Mouse (Mus musculus): ENCODE measurements at regions not wholly inside any gene's neighbourhood (a gene's known extent, or its start where the extent isn't known, plus 50 kb on each side); places are given as distances from the start of the nearest gene placed in this dataset.

GRCm38 (mm10) chr13:90537525-90537924 lies 367.6 kb downstream of the Atp6ap1l start:
- Histone ChIP-seq H3K4me3 (replicated peaks; ENCODE audit: low read length) (no peak overlapping the region), H3K4me2 (ENCODE audit: low read depth, low read length) (no peak overlapping the region), H3K27me3 (ENCODE audit: control insufficient read depth, insufficient read depth, low read length) (no peaks in the 10 kb centered on the region), H3K27ac (ENCODE audit: low read length) (no peak overlapping the region), H3K36me3 (ENCODE audit: control insufficient read depth, insufficient read depth, low read length) (no peaks in the 10 kb centered on the region), H3K9me3 (replicated peaks; ENCODE audit: control insufficient read depth, low read length) (no peaks in the 10 kb centered on the region; the same call in 1 of the 2 replicates), H3K4me1 (ENCODE audit: control insufficient read depth, insufficient read depth, low read length) (no peaks in the 10 kb centered on the region), H3K9ac (ENCODE audit: low read length) (no peak overlapping the region)
- 97% methylated on average over 1 of the region's 1 CpGs for WGBS
- no peak for ATAC-seq (ENCODE audit: insufficient read depth, low FRiP score)

GRCm38 (mm10) chr13:90526998-90527397 lies 378.2 kb downstream of the Atp6ap1l start:
- Histone ChIP-seq H3K4me3 (replicated peaks; ENCODE audit: low read length) (no peak overlapping the region), H3K9ac (ENCODE audit: low read length) (no peak overlapping the region), H3K27ac (ENCODE audit: low read length) (no peak overlapping the region), H3K36me3 (ENCODE audit: control insufficient read depth, insufficient read depth, low read length) (no peaks in the 10 kb centered on the region), H3K9me3 (replicated peaks; ENCODE audit: control insufficient read depth, low read length) (no peaks in the 10 kb centered on the region), H3K4me1 (ENCODE audit: control insufficient read depth, insufficient read depth, low read length) (no peaks in the 10 kb centered on the region), H3K4me2 (ENCODE audit: low read depth, low read length) (no peak overlapping the region), H3K27me3 (ENCODE audit: control insufficient read depth, insufficient read depth, low read length) (no peaks in the 10 kb centered on the region)
- ATAC-seq (ENCODE audit: insufficient read depth, low FRiP score) = no peak
- WGBS = 90% methylated on average over 3 of the region's 3 CpGs

- H3K36me3 ChIP-seq (ENCODE audit: control insufficient read depth, insufficient read depth, low read length) = no peaks in the 10 kb centered on the region
- 50% methylated on average over 2 of the region's 2 CpGs for WGBS
- no peak overlapping the region for H3K9ac ChIP-seq (ENCODE audit: low read length)
- no peak overlapping the region for H3K4me3 ChIP-seq (replicated peaks; ENCODE audit: low read length)
- no peak for ATAC-seq (ENCODE audit: insufficient read depth, low FRiP score)
- H3K9me3 ChIP-seq (replicated peaks; ENCODE audit: control insufficient read depth, low read length) = no peaks in the 10 kb centered on the region
- no peaks in the 10 kb centered on the region for H3K4me1 ChIP-seq (ENCODE audit: control insufficient read depth, insufficient read depth, low read length)
- no peak overlapping the region for H3K4me2 ChIP-seq (ENCODE audit: low read depth, low read length)
- H3K27me3 ChIP-seq (ENCODE audit: control insufficient read depth, insufficient read depth, low read length) = no peaks in the 10 kb centered on the region
- H3K27ac ChIP-seq (ENCODE audit: low read length) = no peak overlapping the region
Observed at GRCm38 (mm10) chr13:90525801-90526200, 379.4 kb downstream of the Atp6ap1l start.

- no peak overlapping the region for H3K4me2 ChIP-seq (ENCODE audit: low read depth, low read length)
- H3K9me3 ChIP-seq (replicated peaks; ENCODE audit: control insufficient read depth, low read length) = no peaks in the 10 kb centered on the region
- H3K4me3 ChIP-seq (replicated peaks; ENCODE audit: low read length) = no peak overlapping the region
- H3K4me1 ChIP-seq (ENCODE audit: control insufficient read depth, insufficient read depth, low read length) = no peaks in the 10 kb centered on the region
- no peak overlapping the region for H3K27ac ChIP-seq (ENCODE audit: low read length)
- H3K9ac ChIP-seq (ENCODE audit: low read length) = no peak overlapping the region
- 36% methylated on average over 4 of the region's 4 CpGs for WGBS
- H3K27me3 ChIP-seq (ENCODE audit: control insufficient read depth, insufficient read depth, low read length) = no peaks in the 10 kb centered on the region
- H3K36me3 ChIP-seq (ENCODE audit: control insufficient read depth, insufficient read depth, low read length) = no peaks in the 10 kb centered on the region
- ATAC-seq (ENCODE audit: insufficient read depth, low FRiP score) = no peak
Observed at GRCm38 (mm10) chr13:90521758-90522245, 383.4 kb downstream of the Atp6ap1l start.

- Histone ChIP-seq H3K4me1 (ENCODE audit: control insufficient read depth, insufficient read depth, low read length) (no peaks in the 10 kb centered on the region), H3K27me3 (ENCODE audit: control insufficient read depth, insufficient read depth, low read length) (no peaks in the 10 kb centered on the region), H3K4me3 (replicated peaks; ENCODE audit: low read length) (no peak overlapping the region), H3K4me2 (ENCODE audit: low read depth, low read length) (no peak overlapping the region), H3K27ac (ENCODE audit: low read length) (no peak overlapping the region), H3K36me3 (ENCODE audit: control insufficient read depth, insufficient read depth, low read length) (no peaks in the 10 kb centered on the region), H3K9me3 (replicated peaks; ENCODE audit: control insufficient read depth, low read length) (no peaks in the 10 kb centered on the region), H3K9ac (ENCODE audit: low read length) (no peak overlapping the region)
- 52% methylated on average over 4 of the region's 4 CpGs for WGBS
- ATAC-seq (ENCODE audit: insufficient read depth, low FRiP score) = peak; percentile 84
Observed at GRCm38 (mm10) chr13:90520992-90521757, 384.0 kb downstream of the Atp6ap1l start.

GRCm38 (mm10) chr13:90515773-90516503 lies 389.2 kb downstream of the Atp6ap1l start:
- Histone ChIP-seq H3K27me3 (ENCODE audit: control insufficient read depth, insufficient read depth, low read length) (no peaks in the 10 kb centered on the region), H3K9ac (ENCODE audit: low read length) (no peak overlapping the region), H3K4me2 (ENCODE audit: low read depth, low read length) (no peak overlapping the region), H3K4me3 (replicated peaks; ENCODE audit: low read length) (no peak overlapping the region), H3K36me3 (ENCODE audit: control insufficient read depth, insufficient read depth, low read length) (no peaks in the 10 kb centered on the region), H3K9me3 (replicated peaks; ENCODE audit: control insufficient read depth, low read length) (no peaks in the 10 kb centered on the region), H3K27ac (ENCODE audit: low read length) (peak overlapping the region; percentile 94), H3K4me1 (ENCODE audit: control insufficient read depth, insufficient read depth, low read length) (peaks cover 3% of the 10 kb centered on the region; the same call in 1 of the 2 replicates)
- ATAC-seq (ENCODE audit: insufficient read depth, low FRiP score) = peak; percentile 99
- WGBS = 23% methylated on average over 3 of the region's 3 CpGs

GRCm38 (mm10) chr13:90513867-90514266 lies 391.3 kb downstream of the Atp6ap1l start:
- Histone ChIP-seq H3K4me3 (replicated peaks; ENCODE audit: low read length) (no peak overlapping the region), H3K27me3 (ENCODE audit: control insufficient read depth, insufficient read depth, low read length) (no peaks in the 10 kb centered on the region), H3K36me3 (ENCODE audit: control insufficient read depth, insufficient read depth, low read length) (no peaks in the 10 kb centered on the region), H3K9me3 (replicated peaks; ENCODE audit: control insufficient read depth, low read length) (no peaks in the 10 kb centered on the region), H3K9ac (ENCODE audit: low read length) (no peak overlapping the region), H3K27ac (ENCODE audit: low read length) (no peak overlapping the region), H3K4me1 (ENCODE audit: control insufficient read depth, insufficient read depth, low read length) (peaks cover 3% of the 10 kb centered on the region; the same call in 1 of the 2 replicates), H3K4me2 (ENCODE audit: low read depth, low read length) (no peak overlapping the region)
- WGBS = 59% methylated on average over 4 of the region's 4 CpGs
- ATAC-seq (ENCODE audit: insufficient read depth, low FRiP score) = no peak

GRCm38 (mm10) chr13:90512786-90513401 lies 392.3 kb downstream of the Atp6ap1l start:
- Histone ChIP-seq H3K36me3 (ENCODE audit: control insufficient read depth, insufficient read depth, low read length) (no peaks in the 10 kb centered on the region), H3K9me3 (replicated peaks; ENCODE audit: control insufficient read depth, low read length) (no peaks in the 10 kb centered on the region), H3K9ac (ENCODE audit: low read length) (no peak overlapping the region), H3K27me3 (ENCODE audit: control insufficient read depth, insufficient read depth, low read length) (no peaks in the 10 kb centered on the region), H3K4me1 (ENCODE audit: control insufficient read depth, insufficient read depth, low read length) (peaks cover 3% of the 10 kb centered on the region; the same call in 1 of the 2 replicates), H3K4me3 (replicated peaks; ENCODE audit: low read length) (no peak overlapping the region), H3K4me2 (ENCODE audit: low read depth, low read length) (no peak overlapping the region), H3K27ac (ENCODE audit: low read length) (no peak overlapping the region)
- WGBS = 77% methylated on average over 2 of the region's 2 CpGs
- ATAC-seq (ENCODE audit: insufficient read depth, low FRiP score) = no peak

GRCm38 (mm10) chr13:90510479-90510878 lies 394.7 kb downstream of the Atp6ap1l start:
- H3K27me3 ChIP-seq (ENCODE audit: control insufficient read depth, insufficient read depth, low read length) = no peaks in the 10 kb centered on the region
- no peak overlapping the region for H3K27ac ChIP-seq (ENCODE audit: low read length)
- no peaks in the 10 kb centered on the region for H3K4me1 ChIP-seq (ENCODE audit: control insufficient read depth, insufficient read depth, low read length)
- ATAC-seq (ENCODE audit: insufficient read depth, low FRiP score) = no peak
- H3K4me2 ChIP-seq (ENCODE audit: low read depth, low read length) = no peak overlapping the region
- no peak overlapping the region for H3K9ac ChIP-seq (ENCODE audit: low read length)
- no peaks in the 10 kb centered on the region for H3K9me3 ChIP-seq (replicated peaks; ENCODE audit: control insufficient read depth, low read length)
- no peaks in the 10 kb centered on the region for H3K36me3 ChIP-seq (ENCODE audit: control insufficient read depth, insufficient read depth, low read length)
- WGBS = 80% methylated on average over 6 of the region's 6 CpGs
- H3K4me3 ChIP-seq (replicated peaks; ENCODE audit: low read length) = no peak overlapping the region
